Mouse (Mus musculus): ENCODE data around the gene Nipal3.
A peak's percentile ranks its signal among the peaks of the same experiment; 100 is the strongest.

GRCm38 (mm10) chr4:135439904-135440522, 54.8 kb downstream of the Nipal3 start:
- no peak for TF ChIP-seq EP300 (IDR thresholded peaks at IDR 0.05; ENCODE audit: insufficient read depth, low read depth, low read length)
- peak; percentile 47 for TF ChIP-seq CTCF (IDR thresholded peaks at IDR 0.05)
- TF ChIP-seq POLR2A (IDR thresholded peaks at IDR 0.05; ENCODE audit: insufficient read depth, low read depth, low read length): no peak

Data from heart, adult 2 months (tissue).